Mouse (Mus musculus) testis, adult 2 months (tissue): Measurements from ENCODE around the gene Ss18l2. TPM values are rescaled to one million over a fixed set of nuclear protein-coding genes. Genes with fewer than 3 reads are reported as not detected.
A peak's percentile ranks its signal among the peaks of the same experiment; 100 is the strongest.

Experiments used
- H3K27ac ChIP-seq: fragments of 200-500 bp; 2 replicates; pipeline ENCODE4 v1.5.1; 2012; ENCODE audit warnings: low read depth, low read length; ENCODE audit not compliant: control insufficient read depth, insufficient read depth
- H3K27me3 ChIP-seq: fragments of 200-500 bp; 2 replicates; pipeline ENCODE4 v1.6.1; 2012; ENCODE audit warnings: mild to moderate bottlenecking, low read length, moderate library complexity; ENCODE audit not compliant: control insufficient read depth, insufficient read depth
- H3K36me3 ChIP-seq: fragments of 200-500 bp; 2 replicates; pipeline ENCODE4 v1.6.1; 2012; ENCODE audit warnings: mild to moderate bottlenecking, low read length; ENCODE audit not compliant: control insufficient read depth, insufficient read depth
- H3K4me1 ChIP-seq: fragments of 200-500 bp; 2 replicates; pipeline ENCODE4 v1.6.1; 2012; ENCODE audit warnings: low read length; ENCODE audit not compliant: control insufficient read depth, insufficient read depth
- H3K4me3 ChIP-seq: fragments of 200-500 bp; 2 replicates; pipeline ENCODE4 v1.5.1; 2012; ENCODE audit warnings: low read depth, mild to moderate bottlenecking, low read length, moderate library complexity, mixed read lengths; ENCODE audit not compliant: control insufficient read depth
- CTCF ChIP-seq: fragments of 200-500 bp; IDR thresholded peaks from 2 replicates; pipeline ENCODE4 v1.5.1; 2012; ENCODE audit warnings: low read depth, mild to moderate bottlenecking, inconsistent platforms, low read length, moderate library complexity; ENCODE audit not compliant: control insufficient read depth, insufficient read depth, insufficient replicate concordance
- POLR2A ChIP-seq: fragments of 200-500 bp; IDR thresholded peaks from 2 replicates; pipeline ENCODE4 v1.6.1; 2012; ENCODE audit warnings: low read depth, mild to moderate bottlenecking, inconsistent platforms, low read length, moderate library complexity; ENCODE audit not compliant: control insufficient read depth
- polyA plus RNA-seq: library from polyadenylated mRNA; depleted of rRNA; stranded (reverse); fragments of >200 nt; gene quantifications from 2 replicates; pipeline ENCODE4 v1.2.3, GENCODE M21; 2012

Ss18l2 gene
- polyA plus RNA-seq, 1 experiment = 11.6 TPM

DNA sequence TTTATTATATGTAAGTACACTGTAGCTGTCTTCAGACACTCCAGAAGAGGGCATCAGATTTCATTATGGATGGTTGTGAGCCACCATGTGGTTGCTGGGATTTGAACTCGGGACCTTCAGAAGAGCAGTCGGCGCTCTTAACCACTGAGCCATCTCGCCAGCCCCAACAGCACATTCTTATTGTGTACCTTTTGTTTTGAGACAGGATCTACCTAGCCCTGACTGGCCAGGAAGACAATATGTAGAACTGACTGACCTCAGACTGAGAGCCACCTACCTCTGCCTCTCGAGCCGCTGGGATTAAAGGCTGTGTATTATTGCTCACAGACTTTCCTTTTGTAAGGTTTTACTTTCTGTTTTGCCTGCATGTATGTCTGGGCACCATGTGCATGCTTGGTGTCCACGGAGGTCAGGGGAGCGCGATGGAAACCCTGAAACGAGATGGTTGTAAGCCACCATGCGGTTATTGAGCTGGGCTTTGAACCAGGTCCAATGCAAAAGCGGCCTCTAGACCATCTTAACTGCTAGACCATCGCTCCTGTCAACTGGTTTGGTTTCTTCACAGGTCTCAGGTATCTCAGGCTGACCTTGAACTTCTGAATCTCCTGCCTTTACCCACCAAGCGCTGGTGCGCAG, 8.1 kb downstream of the Ss18l2 start:
- Histone ChIP-seq H3K4me3 (peak overlapping the region; percentile 81), H3K4me1 (peaks cover 8% of the 10 kb centered on the region), H3K27ac (peak overlapping the region; percentile 84), H3K27me3 (no peaks in the 10 kb centered on the region), H3K36me3 (no peaks in the 10 kb centered on the region)
- TF ChIP-seq POLR2A (no peak), CTCF (no peak)

DNA sequence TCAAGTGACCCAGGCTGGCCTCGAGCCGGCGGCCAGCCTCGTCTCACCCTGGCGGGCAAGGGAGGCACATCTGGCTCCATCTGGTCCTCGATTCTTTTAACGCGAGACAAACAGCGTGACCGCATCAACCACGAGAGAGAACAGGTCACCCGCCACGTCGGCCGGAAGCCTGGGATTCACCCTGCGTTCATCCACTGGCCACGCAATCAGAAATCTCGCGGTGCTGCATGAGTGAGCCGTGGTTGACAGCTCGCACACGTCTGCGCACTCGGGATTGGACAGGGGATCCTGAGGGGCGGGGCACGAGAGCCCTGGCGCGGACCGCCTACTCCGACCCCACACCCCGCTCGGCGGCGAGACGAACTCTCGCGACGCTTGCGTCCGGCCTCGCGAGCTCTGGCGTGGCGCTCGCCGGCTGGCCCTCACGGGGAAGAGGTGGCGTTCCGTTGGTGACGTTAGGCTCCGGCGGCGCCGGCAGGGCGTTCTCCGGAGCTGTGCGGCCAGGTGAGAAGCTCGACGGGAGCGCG, 8.7 kb downstream of the Ss18l2 start, which contains the start of gene Nktr:
Gene Nktr (plus strand): TSS at position 378 of the 527 bp plus-strand sequence.
- Histone ChIP-seq H3K27ac (peak within 1 kb of the TSS; percentile 84), H3K4me3 (peak within 1 kb of the TSS; percentile 81), H3K27me3 (no peaks in the 10 kb centered on the region)

DNA sequence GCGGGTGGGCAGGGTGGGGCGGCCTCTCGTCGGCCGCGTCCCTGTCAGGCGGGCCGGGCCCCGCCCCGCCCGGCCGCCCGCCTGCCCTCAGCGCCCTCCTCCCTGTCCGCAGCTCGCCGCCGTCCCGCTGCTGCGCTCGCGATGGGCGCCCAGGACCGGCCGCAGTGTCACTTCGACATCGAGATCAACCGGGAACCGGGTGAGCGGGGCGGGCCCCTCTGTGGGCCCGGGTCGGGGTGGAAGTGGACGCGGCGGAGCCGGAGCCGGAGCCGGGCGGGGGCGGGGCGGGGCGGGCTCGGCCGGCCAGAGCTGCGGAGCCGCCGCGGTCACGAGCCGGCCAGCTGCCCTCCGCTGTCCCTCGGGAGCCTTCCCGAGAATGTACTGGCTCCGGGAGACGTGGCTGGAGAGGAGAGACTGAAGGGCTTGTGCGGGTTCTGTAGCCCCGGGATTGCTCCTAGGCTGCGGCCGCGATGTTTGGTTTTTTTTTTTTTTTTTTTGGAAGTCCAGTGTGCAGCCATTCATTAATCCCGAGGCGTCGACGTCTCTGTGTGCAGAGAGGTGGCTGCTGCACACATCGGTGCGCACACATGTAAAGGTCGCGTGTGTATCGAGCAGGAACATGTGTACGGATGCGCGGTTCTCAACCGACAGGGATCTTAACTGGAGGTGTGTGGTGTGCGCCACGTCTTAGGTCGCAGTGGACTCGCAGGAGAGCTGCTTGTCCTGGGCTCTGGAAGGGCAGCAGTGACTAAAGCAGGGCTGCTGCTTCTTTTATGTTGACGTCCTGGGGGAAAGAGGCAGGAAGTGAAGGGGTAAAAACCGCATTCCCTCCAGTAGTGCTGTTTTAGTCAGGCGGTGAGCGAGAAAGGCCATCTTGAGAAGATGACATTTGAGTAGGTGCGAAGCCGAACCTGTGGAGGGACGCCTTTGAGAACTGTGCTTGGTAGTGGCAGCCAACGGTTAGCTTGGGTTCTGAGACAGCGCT, 9.5 kb downstream of the Ss18l2 start:
- peak overlapping the region; percentile 75 for H3K27ac ChIP-seq

More for the DNA sequence above, 8.7 kb downstream of the Ss18l2 start, which contains the start of gene Nktr:
- H3K36me3 ChIP-seq = no peaks in the 10 kb centered on the region
- peaks cover 8% of the 10 kb centered on the region for H3K4me1 ChIP-seq
- TF ChIP-seq CTCF (no peak), POLR2A (peak; percentile 97)

DNA sequence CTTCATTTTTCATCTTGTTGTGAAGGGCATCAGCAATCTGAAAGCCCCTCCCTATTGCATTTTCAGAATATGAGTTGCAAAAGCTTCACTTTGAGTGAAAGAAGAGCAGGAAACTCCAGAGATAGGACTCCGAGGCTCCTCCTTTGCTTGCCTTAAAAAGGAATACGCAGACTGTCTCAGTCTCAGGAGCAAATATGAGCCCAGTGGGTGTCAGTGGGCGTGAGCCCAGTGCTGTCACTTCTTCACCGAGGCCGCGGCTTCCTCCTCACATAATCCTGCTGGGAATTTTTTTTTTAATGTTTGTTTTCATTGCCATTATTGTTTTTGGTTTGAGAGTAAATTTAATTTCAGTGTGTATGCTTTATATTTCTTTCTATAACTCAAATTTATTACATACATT, 30.4 kb downstream of the Ss18l2 start:
- no peaks in the 10 kb centered on the region for H3K4me1 ChIP-seq
- H3K36me3 ChIP-seq = peaks cover 8% of the 10 kb centered on the region
- TF ChIP-seq POLR2A = no peak
- TF ChIP-seq CTCF = no peak

More for the DNA sequence above, 9.5 kb downstream of the Ss18l2 start:
- Histone ChIP-seq H3K27me3 (no peaks in the 10 kb centered on the region), H3K36me3 (no peaks in the 10 kb centered on the region), H3K4me1 (peaks cover 8% of the 10 kb centered on the region), H3K4me3 (peak overlapping the region; percentile 81)
- TF ChIP-seq POLR2A = peak; percentile 42; the same call in 1 of the 2 replicates
- no peak for TF ChIP-seq CTCF

DNA sequence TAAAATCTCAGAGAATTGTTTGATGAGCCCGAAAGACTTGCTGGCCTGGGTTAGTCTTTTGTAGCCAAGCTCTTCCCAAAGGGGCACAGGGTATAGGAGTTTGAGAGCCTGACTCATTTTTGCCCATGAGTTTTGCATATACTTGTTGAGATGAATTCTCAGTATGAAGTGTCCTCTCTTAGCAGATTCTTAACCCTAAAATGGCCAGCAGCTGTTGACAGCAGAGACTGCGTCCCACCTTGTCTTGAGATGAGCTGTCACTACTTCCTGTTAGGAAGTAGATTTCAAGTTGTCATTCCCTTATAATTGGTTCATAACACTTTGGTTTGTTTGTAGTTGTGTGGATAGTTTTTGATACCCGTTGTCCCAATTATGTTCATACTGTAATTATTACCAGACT, 31.0 kb downstream of the Ss18l2 start:
- no peak overlapping the region for H3K4me3 ChIP-seq
- no peak overlapping the region for H3K27ac ChIP-seq
- no peaks in the 10 kb centered on the region for H3K27me3 ChIP-seq
- TF ChIP-seq POLR2A (no peak), CTCF (no peak)
- H3K36me3 ChIP-seq = peaks cover 9% of the 10 kb centered on the region
- no peaks in the 10 kb centered on the region for H3K4me1 ChIP-seq

More for the DNA sequence above, 30.4 kb downstream of the Ss18l2 start:
- Histone ChIP-seq H3K27me3 (no peaks in the 10 kb centered on the region), H3K4me3 (no peak overlapping the region), H3K27ac (no peak overlapping the region)

DNA sequence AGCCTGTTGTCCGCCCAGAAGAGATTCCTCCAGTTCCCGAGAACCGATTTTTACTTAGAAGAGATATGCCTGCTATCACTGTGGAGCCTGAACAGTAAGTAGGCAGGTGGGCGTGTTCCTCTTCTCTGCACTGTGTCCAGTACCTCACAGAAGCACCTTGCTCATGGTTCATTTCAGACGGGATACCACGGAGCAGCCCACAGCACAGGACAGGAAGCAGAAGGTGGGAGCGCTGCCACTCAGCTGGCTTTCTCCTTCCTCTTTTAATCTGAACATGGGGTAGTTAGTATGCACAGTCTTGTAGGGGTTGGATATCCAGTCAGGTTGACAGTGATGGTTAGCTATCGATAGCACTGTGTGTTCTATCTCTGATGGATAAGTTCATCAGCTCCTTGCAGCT, 33.9 kb downstream of the Ss18l2 start:
- TF ChIP-seq CTCF = no peak
- no peak for TF ChIP-seq POLR2A
- H3K4me3 ChIP-seq = no peak overlapping the region
- H3K36me3 ChIP-seq = peaks cover 12% of the 10 kb centered on the region
- H3K27me3 ChIP-seq = no peaks in the 10 kb centered on the region
- no peaks in the 10 kb centered on the region for H3K4me1 ChIP-seq
- no peak overlapping the region for H3K27ac ChIP-seq

GRCm38 (mm10) chr9:121752774-121753173, 42.6 kb downstream of the Ss18l2 start:
- no peak for TF ChIP-seq CTCF
- no peak for TF ChIP-seq POLR2A
- Histone ChIP-seq H3K27ac (no peak overlapping the region), H3K4me1 (no peaks in the 10 kb centered on the region), H3K36me3 (peaks cover 6% of the 10 kb centered on the region), H3K4me3 (no peak overlapping the region), H3K27me3 (no peaks in the 10 kb centered on the region)
